Mouse (Mus musculus) midbrain, embryonic 12.5 days (tissue): Measurements from ENCODE around the gene Tnip2. TPM values are rescaled to one million over a fixed set of nuclear protein-coding genes. Genes with fewer than 3 reads are reported as not detected.
A peak's percentile ranks its signal among the peaks of the same experiment; 100 is the strongest.

Experiments used
- ATAC-seq: fragments of 200-750 bp; cut with Nextera tagmentation; 2 replicates; pipeline ENCODE4 v1.8.0; 2017; ENCODE audit warnings: low read depth, moderate TSS enrichment, moderate library complexity; ENCODE audit not compliant: low FRiP score
- H3K27ac ChIP-seq: fragments of 300-500 bp; sonication (generic); replicated peaks from 2 replicates; pipeline ENCODE4 v1.5.1; 2016; ENCODE audit warnings: mild to moderate bottlenecking
- H3K27me3 ChIP-seq: fragments of 300-500 bp; sonication (generic); 2 replicates; pipeline ENCODE4 v1.6.1; 2016; ENCODE audit warnings: mild to moderate bottlenecking
- H3K36me3 ChIP-seq: fragments of 300-500 bp; sonication (generic); 2 replicates; pipeline ENCODE4 v1.6.1; 2016
- H3K4me1 ChIP-seq: fragments of 300-500 bp; sonication (generic); 2 replicates; pipeline ENCODE4 v1.6.1; 2016
- H3K4me2 ChIP-seq: fragments of 300-500 bp; sonication (generic); replicated peaks from 2 replicates; pipeline ENCODE4 v1.6.1; 2016; ENCODE audit warnings: mild to moderate bottlenecking, moderate library complexity
- H3K4me3 ChIP-seq: fragments of 300-500 bp; sonication (generic); 2 replicates; pipeline ENCODE4 v1.5.1; 2016; ENCODE audit warnings: mild to moderate bottlenecking
- H3K9ac ChIP-seq: fragments of 300-500 bp; sonication (generic); replicated peaks from 2 replicates; pipeline ENCODE4 v1.6.1; 2016; ENCODE audit warnings: mild to moderate bottlenecking, moderate library complexity
- H3K9me3 ChIP-seq: fragments of 300-500 bp; sonication (generic); 2 replicates; pipeline ENCODE4 v1.6.1; 2016; ENCODE audit warnings: mild to moderate bottlenecking
- WGBS: fragments of 180-500 bp; shearing (Covaris S2); methylation state at CpG from one replicate; pipeline ENCODE4 v1.1.7; 2016; 5-methylcytosine and 5-hydroxymethylcytosine counted together
- polyA plus RNA-seq: library from polyadenylated mRNA; unstranded; fragments of >200 nt; fragmentation: Nextera tagmentation; extraction: Ambion mirVana; gene quantifications from 2 replicates; pipeline ENCODE4 v1.2.1, GENCODE M21; 2016

Gene Tnip2
- polyA plus RNA-seq, 1 experiment from 2014 or later = 11.2 TPM

GRCm38 (mm10) chr5:34534776-34535581 is 21.2 kb upstream of the Tnip2 start:
- H3K9ac ChIP-seq = no peak overlapping the region
- H3K27me3 ChIP-seq = no peaks in the 10 kb centered on the region
- H3K4me3 ChIP-seq = no peak overlapping the region
- H3K9me3 ChIP-seq = no peaks in the 10 kb centered on the region
- no peaks in the 10 kb centered on the region for H3K4me1 ChIP-seq
- 88% methylated on average over 5 of the region's 5 CpGs for WGBS
- no peak for ATAC-seq
- H3K27ac ChIP-seq = no peak overlapping the region
- no peak overlapping the region for H3K4me2 ChIP-seq
- no peaks in the 10 kb centered on the region for H3K36me3 ChIP-seq

GRCm38 (mm10) chr5:34533820-34534219 is 20.0 kb upstream of the Tnip2 start:
- 97% methylated on average over 2 of the region's 3 CpGs for WGBS
- ATAC-seq = no peak
- Histone ChIP-seq H3K36me3 (no peaks in the 10 kb centered on the region), H3K9me3 (no peaks in the 10 kb centered on the region), H3K4me2 (no peak overlapping the region), H3K4me3 (no peak overlapping the region), H3K9ac (no peak overlapping the region), H3K4me1 (no peaks in the 10 kb centered on the region), H3K27me3 (no peaks in the 10 kb centered on the region), H3K27ac (no peak overlapping the region)

GRCm38 (mm10) chr5:34533066-34533465 is 19.3 kb upstream of the Tnip2 start:
- Histone ChIP-seq H3K36me3 (no peaks in the 10 kb centered on the region), H3K4me3 (no peak overlapping the region), H3K4me1 (no peaks in the 10 kb centered on the region), H3K27ac (no peak overlapping the region), H3K4me2 (no peak overlapping the region), H3K27me3 (no peaks in the 10 kb centered on the region), H3K9me3 (no peaks in the 10 kb centered on the region), H3K9ac (no peak overlapping the region)
- no peak for ATAC-seq
- WGBS = 78% methylated on average over 5 of the region's 5 CpGs

GRCm38 (mm10) chr5:34530687-34531086 is 16.9 kb upstream of the Tnip2 start:
- H3K27me3 ChIP-seq = peaks cover 18% of the 10 kb centered on the region
- H3K9me3 ChIP-seq = no peaks in the 10 kb centered on the region
- ATAC-seq = no peak
- H3K4me1 ChIP-seq = no peaks in the 10 kb centered on the region
- H3K4me3 ChIP-seq = no peak overlapping the region
- no peaks in the 10 kb centered on the region for H3K36me3 ChIP-seq
- no peak overlapping the region for H3K4me2 ChIP-seq
- WGBS = 64% methylated on average over 4 of the region's 4 CpGs
- H3K9ac ChIP-seq = no peak overlapping the region
- H3K27ac ChIP-seq = no peak overlapping the region

GRCm38 (mm10) chr5:34530116-34530515 is 16.3 kb upstream of the Tnip2 start:
- H3K27ac ChIP-seq = no peak overlapping the region
- peaks cover 20% of the 10 kb centered on the region for H3K27me3 ChIP-seq
- no peak overlapping the region for H3K4me3 ChIP-seq
- H3K9ac ChIP-seq = no peak overlapping the region
- H3K9me3 ChIP-seq = no peaks in the 10 kb centered on the region
- H3K4me2 ChIP-seq = no peak overlapping the region
- WGBS = 80% methylated on average over 5 of the region's 5 CpGs
- ATAC-seq = no peak
- H3K4me1 ChIP-seq = no peaks in the 10 kb centered on the region
- H3K36me3 ChIP-seq = no peaks in the 10 kb centered on the region

GRCm38 (mm10) chr5:34528724-34529123 is 14.9 kb upstream of the Tnip2 start:
- Histone ChIP-seq H3K4me2 (no peak overlapping the region), H3K27me3 (peaks cover 20% of the 10 kb centered on the region), H3K4me1 (no peaks in the 10 kb centered on the region), H3K9ac (no peak overlapping the region), H3K4me3 (no peak overlapping the region), H3K36me3 (no peaks in the 10 kb centered on the region), H3K27ac (no peak overlapping the region), H3K9me3 (no peaks in the 10 kb centered on the region)
- 84% methylated on average over 5 of the region's 5 CpGs for WGBS
- no peak for ATAC-seq

- H3K36me3 ChIP-seq = no peaks in the 10 kb centered on the region
- WGBS = 94% methylated on average over 2 of the region's 2 CpGs
- H3K4me2 ChIP-seq = no peak overlapping the region
- no peak overlapping the region for H3K9ac ChIP-seq
- H3K9me3 ChIP-seq = no peaks in the 10 kb centered on the region
- H3K27ac ChIP-seq = no peak overlapping the region
- H3K4me1 ChIP-seq = no peaks in the 10 kb centered on the region
- ATAC-seq = no peak
- peaks cover 20% of the 10 kb centered on the region for H3K27me3 ChIP-seq
- H3K4me3 ChIP-seq = no peak overlapping the region
Measured at GRCm38 (mm10) chr5:34527352-34527751, 13.6 kb upstream of the Tnip2 start.

GRCm38 (mm10) chr5:34526477-34526775 is 12.6 kb upstream of the Tnip2 start:
- peak overlapping the region; percentile 65; the same call in 1 of the 2 replicates for H3K4me2 ChIP-seq
- WGBS = 35% methylated on average over 5 of the region's 5 CpGs

GRCm38 (mm10) chr5:34525663-34526476 is 12.1 kb upstream of the Tnip2 start, which contains the start of gene Sh3bp2:
TSS of gene Sh3bp2 (plus strand) at chr5:34525838.
- H3K36me3 ChIP-seq = no peaks in the 10 kb centered on the region
- peak; percentile 93 for ATAC-seq
- H3K4me2 ChIP-seq = peak within 1 kb of the TSS; percentile 65
- 3% methylated on average over 38 of the region's 38 CpGs for WGBS
- peaks cover 20% of the 10 kb centered on the region for H3K27me3 ChIP-seq
- peak within 1 kb of the TSS; percentile 48 for H3K4me3 ChIP-seq
- H3K4me1 ChIP-seq = no peaks in the 10 kb centered on the region
- H3K9ac ChIP-seq = peak within 1 kb of the TSS; percentile 56
- no peak within 1 kb of the TSS for H3K27ac ChIP-seq
- H3K9me3 ChIP-seq = no peaks in the 10 kb centered on the region

More at GRCm38 (mm10) chr5:34526477-34526775, 12.6 kb upstream of the Tnip2 start:
- no peak overlapping the region for H3K4me3 ChIP-seq
- H3K27me3 ChIP-seq = peaks cover 20% of the 10 kb centered on the region
- 0 out of 2 replicates have a peak overlapping the region, but pooled peaks have one; percentile 56 for H3K9ac ChIP-seq
- H3K36me3 ChIP-seq = no peaks in the 10 kb centered on the region
- H3K9me3 ChIP-seq = no peaks in the 10 kb centered on the region
- no peak for ATAC-seq
- H3K4me1 ChIP-seq = no peaks in the 10 kb centered on the region
- H3K27ac ChIP-seq = no peak overlapping the region

- no peak overlapping the region for H3K9ac ChIP-seq
- no peak overlapping the region for H3K4me3 ChIP-seq
- no peak overlapping the region for H3K27ac ChIP-seq
- no peaks in the 10 kb centered on the region for H3K9me3 ChIP-seq
- ATAC-seq = no peak
- no peak overlapping the region for H3K4me2 ChIP-seq
- peaks cover 20% of the 10 kb centered on the region for H3K27me3 ChIP-seq
- H3K36me3 ChIP-seq = no peaks in the 10 kb centered on the region
- H3K4me1 ChIP-seq = no peaks in the 10 kb centered on the region
Measured at GRCm38 (mm10) chr5:34524511-34524910, 10.7 kb upstream of the Tnip2 start.

- H3K4me3 ChIP-seq = no peak overlapping the region
- H3K4me1 ChIP-seq = no peaks in the 10 kb centered on the region
- H3K27ac ChIP-seq = no peak overlapping the region
- H3K36me3 ChIP-seq = no peaks in the 10 kb centered on the region
- H3K4me2 ChIP-seq = no peak overlapping the region
- peaks cover 20% of the 10 kb centered on the region for H3K27me3 ChIP-seq
- H3K9ac ChIP-seq = no peak overlapping the region
- ATAC-seq = no peak
- H3K9me3 ChIP-seq = no peaks in the 10 kb centered on the region
- 55% methylated on average over 4 of the region's 4 CpGs for WGBS
Measured at GRCm38 (mm10) chr5:34523958-34524485, 10.2 kb upstream of the Tnip2 start.

- no peaks in the 10 kb centered on the region for H3K4me1 ChIP-seq
- WGBS = 84% methylated on average over 3 of the region's 3 CpGs
Measured at GRCm38 (mm10) chr5:34521337-34521736, 7.5 kb upstream of the Tnip2 start.

More at GRCm38 (mm10) chr5:34521337-34521736, 7.5 kb upstream of the Tnip2 start:
- Histone ChIP-seq H3K36me3 (no peaks in the 10 kb centered on the region), H3K9ac (no peak overlapping the region), H3K27ac (no peak overlapping the region), H3K9me3 (no peaks in the 10 kb centered on the region), H3K27me3 (peaks cover 9% of the 10 kb centered on the region), H3K4me3 (no peak overlapping the region), H3K4me2 (no peak overlapping the region)
- no peak for ATAC-seq
